Mouse (Mus musculus): ENCODE results near the gene Pi4k2a.

Pi4k2a gene

GRCm38 (mm10) chr19:42167489-42167888 lies 77.2 kb downstream of the Pi4k2a start:
- DNase-seq, result no peak

GRCm38 (mm10) chr19:42169322-42169975 lies 79.2 kb downstream of the Pi4k2a start:
- DNase-seq, result no peak

GRCm38 (mm10) chr19:42170025-42170969 lies 80.0 kb downstream of the Pi4k2a start:
- peak; percentile 97 for DNase-seq

Measured in B cell, adult 2 months (primary cell).